Mouse (Mus musculus) G1E (cell line): ENCODE results near the gene Higd1a.

Experiments
- CTCF ChIP-seq: IDR thresholded peaks from 2 replicates; pipeline ENCODE4 v1.5.1; 2012; ENCODE audit warnings: low read depth, low read length, inconsistent platforms, mixed read lengths
- GATA1 ChIP-seq: IDR thresholded peaks from 2 replicates; pipeline ENCODE4 v1.6.1; 2012; ENCODE audit warnings: borderline replicate concordance, low read length, inconsistent platforms, mixed read lengths
- POLR2AphosphoS5 ChIP-seq: IDR thresholded peaks from 2 replicates; pipeline ENCODE4 v1.6.1; 2012; ENCODE audit warnings: low read depth, low read length, inconsistent platforms; ENCODE audit not compliant: insufficient replicate concordance
- TAL1 ChIP-seq: conservative IDR thresholded peaks from 2 replicates; pipeline ENCODE4 v1.6.1; 2012; ENCODE audit warnings: low read depth, low read length, inconsistent platforms, mixed read lengths

GRCm38 (mm10) chr9:121798887-121799520 lies 59.2 kb downstream of the Higd1a start:
- TF ChIP-seq GATA1 (no peak), CTCF (no peak), POLR2AphosphoS5 (no peak), TAL1 (no peak)
